Mouse (Mus musculus) megakaryocyte, embryonic 14.5 days (primary cell): Measurements from ENCODE around the gene Rnf26.

Experiments
- FLI1 ChIP-seq: IDR thresholded peaks from 2 replicates; pipeline ENCODE4 v1.6.1; 2012; ENCODE audit warnings: low read length, inconsistent platforms, mixed read lengths
- GATA1 ChIP-seq: IDR thresholded peaks from 3 replicates; pipeline ENCODE4 v1.6.1; 2012; ENCODE audit warnings: mixed read lengths, low read length, inconsistent platforms, borderline replicate concordance

DNA sequence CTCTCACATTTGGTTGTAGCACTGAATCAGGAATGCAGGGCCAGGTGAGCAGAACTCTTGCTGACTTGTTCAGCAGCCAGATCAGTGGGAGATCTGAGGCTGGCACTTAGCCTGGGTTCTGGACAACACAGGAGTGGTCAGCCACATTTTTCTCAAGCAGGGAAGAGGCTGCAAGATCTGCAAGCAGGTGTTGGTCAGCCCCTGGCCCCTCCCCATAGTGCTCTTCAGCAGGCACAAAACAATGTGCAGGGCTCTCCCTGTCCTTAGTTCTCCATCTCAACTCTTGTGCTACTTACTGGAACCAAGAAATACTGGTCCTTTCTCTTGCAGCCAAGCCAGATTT is 31.4 kb upstream of the Rnf26 start:
- no peak for TF ChIP-seq FLI1
- TF ChIP-seq GATA1: no peak
